23 mouse cellular contexts compared by ENCODE assay signal in the genomic region with DNA sequence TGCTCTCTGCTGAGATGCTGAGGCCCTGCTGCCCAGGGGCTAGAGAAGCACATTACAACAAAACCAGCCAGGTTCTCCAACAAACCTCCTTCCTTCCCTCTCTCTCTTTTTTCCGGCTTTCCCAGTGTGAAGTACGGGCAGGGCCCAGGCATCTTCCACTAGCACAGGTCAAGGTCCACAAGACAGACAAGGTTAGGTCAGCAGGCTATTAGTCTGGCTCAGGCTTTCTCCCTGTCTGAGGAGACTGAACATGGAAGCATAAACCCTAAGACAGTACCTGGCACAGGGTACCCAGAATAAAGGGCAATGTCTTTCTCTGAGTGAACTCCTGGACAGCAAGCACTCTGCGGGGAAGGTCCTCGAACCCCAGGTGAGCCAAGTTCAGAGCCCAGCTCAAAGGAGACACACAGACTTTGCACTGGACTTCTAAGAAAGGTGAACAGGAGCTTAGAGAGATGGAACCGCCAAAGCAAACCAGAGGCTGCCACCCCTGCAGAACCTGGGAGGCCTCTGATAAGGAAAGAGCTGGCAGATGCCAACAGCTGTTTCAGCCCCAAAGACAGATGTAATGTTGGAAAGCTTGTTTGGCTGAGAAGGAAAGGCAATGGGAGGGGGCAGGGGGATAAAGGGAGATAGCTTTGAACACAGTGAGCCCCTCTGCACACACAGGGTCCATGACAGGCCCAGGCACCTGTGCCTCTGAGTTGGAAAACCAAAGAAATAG. TPM values are rescaled to one million over a fixed set of nuclear protein-coding genes. Genes with fewer than 3 reads are reported as not detected.
A peak's percentile ranks its signal among the peaks of the same experiment; 100 is the strongest.
DNase-seq lines count a peak whose midpoint lies in the region; ATAC-seq and TF ChIP-seq lines count a peak whose summit lies in the region.
"Had no signal": no experiment of that assay in that cellular context is flagged by ENCODE, and none has a peak within 500 bp of the region (broad histone marks: within the 10 kb centered on the region; RNA-seq: fewer than 3 reads in every experiment).

No protein-coding gene starts in this region.

- H3K9ac ChIP-seq in heart, embryonic 13.5 days, result peak overlapping the region; percentile 55; the same call in 1 of the 2 replicates
- H3K9ac ChIP-seq in limb, embryonic 12.5 days (replicated peaks), result peak overlapping the region; percentile 34; the same call in 1 of the 2 replicates
- no peak overlapping the region for H3K9ac ChIP-seq in forebrain, embryonic 16.5 days (replicated peaks; ENCODE audit: low read depth, low read length)
- H3K9ac ChIP-seq in limb, embryonic 14.5 days (ENCODE audit: low read depth, low read length, severe bottlenecking), result 0 out of 2 replicates have a peak overlapping the region, but pooled peaks have one; percentile 7
- H3K9ac ChIP-seq: heart, embryonic 15.5 days; neural tube, embryonic 15.5 days had no signal

- no peaks in the 10 kb centered on the region for H3K36me3 ChIP-seq in heart, embryonic 13.5 days
- peaks cover 6% of the 10 kb centered on the region; the same call in 1 of the 2 replicates for H3K36me3 ChIP-seq in limb, embryonic 12.5 days
- H3K36me3 ChIP-seq in limb, embryonic 10.5 days, result peaks cover 42% of the 10 kb centered on the region
- H3K36me3 ChIP-seq in forebrain, embryonic 16.5 days (ENCODE audit: control insufficient read depth, insufficient read depth), result no peaks in the 10 kb centered on the region
- no peaks in the 10 kb centered on the region for H3K36me3 ChIP-seq in limb, embryonic 14.5 days (ENCODE audit: control insufficient read depth, insufficient read depth, low read length)
- H3K36me3 ChIP-seq: heart, embryonic 15.5 days; midbrain, embryonic 10.5 days; neural tube, embryonic 15.5 days had no signal

- no peak overlapping the region for H3K4me2 ChIP-seq in heart, embryonic 13.5 days
- H3K4me2 ChIP-seq in limb, embryonic 12.5 days, result 0 out of 2 replicates have a peak overlapping the region, but pooled peaks have one; percentile 4
- no peak overlapping the region for H3K4me2 ChIP-seq in forebrain, embryonic 16.5 days (ENCODE audit: low read length)
- no peak overlapping the region for H3K4me2 ChIP-seq in limb, embryonic 14.5 days (replicated peaks; ENCODE audit: low read depth, low read length, severe bottlenecking)
- H3K4me2 ChIP-seq: heart, embryonic 15.5 days; neural tube, embryonic 15.5 days had no signal

- no peaks in the 10 kb centered on the region for H3K9me3 ChIP-seq in heart, embryonic 13.5 days
- no peaks in the 10 kb centered on the region for H3K9me3 ChIP-seq in limb, embryonic 12.5 days
- no peaks in the 10 kb centered on the region for H3K9me3 ChIP-seq in limb, embryonic 10.5 days (replicated peaks)
- H3K9me3 ChIP-seq in forebrain, embryonic 16.5 days (ENCODE audit: control insufficient read depth, low read length), result no peaks in the 10 kb centered on the region
- no peaks in the 10 kb centered on the region for H3K9me3 ChIP-seq in limb, embryonic 14.5 days (ENCODE audit: control insufficient read depth, low read length)
- H3K9me3 ChIP-seq: heart, embryonic 15.5 days; midbrain, embryonic 10.5 days; neural tube, embryonic 15.5 days had no signal

- DNase-seq in heart, postnatal 25 days (ENCODE audit: low spot score), result no peak
- no peak for DNase-seq in limb, embryonic 10.5 days (ENCODE audit: low spot score)
- no peak for DNase-seq in limb, embryonic 14.5 days (ENCODE audit: low spot score)
- no peak for DNase-seq in MN1 (ENCODE audit: low spot score)
- no peak for DNase-seq in cerebellum, postnatal 14 days
- DNase-seq: adrenal gland, postnatal 25 days; cerebellum, adult 2 months; heart, adult 11 months; right cerebral cortex, postnatal 4 days; thymus, postnatal 4 days had no signal

- intact Hi-C loops in heart, postnatal 25 days (cut with DNase I), result no loop called here

- H3K4me1 ChIP-seq in heart, embryonic 13.5 days, result peaks cover 85% of the 10 kb centered on the region
- peaks cover 98% of the 10 kb centered on the region for H3K4me1 ChIP-seq in limb, embryonic 12.5 days (replicated peaks)
- peaks cover 94% of the 10 kb centered on the region for H3K4me1 ChIP-seq in limb, embryonic 10.5 days
- peaks cover 46% of the 10 kb centered on the region for H3K4me1 ChIP-seq in forebrain, embryonic 16.5 days (replicated peaks; ENCODE audit: control insufficient read depth, insufficient read depth, low read length)
- peaks cover 49% of the 10 kb centered on the region for H3K4me1 ChIP-seq in limb, embryonic 14.5 days (ENCODE audit: control insufficient read depth, insufficient read depth, low read length)

- peaks cover 75% of the 10 kb centered on the region for H3K27me3 ChIP-seq in heart, embryonic 13.5 days (replicated peaks)
- peaks cover 6% of the 10 kb centered on the region for H3K27me3 ChIP-seq in limb, embryonic 12.5 days
- H3K27me3 ChIP-seq in limb, embryonic 10.5 days (ENCODE audit: low read depth, poor library complexity, severe bottlenecking), result peaks cover 35% of the 10 kb centered on the region
- no peaks in the 10 kb centered on the region for H3K27me3 ChIP-seq in forebrain, embryonic 16.5 days (replicated peaks; ENCODE audit: control insufficient read depth, insufficient read depth, low read length)
- H3K27me3 ChIP-seq in limb, embryonic 14.5 days (ENCODE audit: control insufficient read depth, insufficient read depth, low read length), result no peaks in the 10 kb centered on the region

- H3K27ac ChIP-seq in heart, embryonic 13.5 days (replicated peaks), result peak overlapping the region; percentile 15; the same call in 1 of the 2 replicates
- H3K27ac ChIP-seq in limb, embryonic 12.5 days, result peak overlapping the region; percentile 56
- H3K27ac ChIP-seq in limb, embryonic 10.5 days, result no peak overlapping the region
- H3K27ac ChIP-seq in forebrain, embryonic 16.5 days (ENCODE audit: low read length), result 0 out of 2 replicates have a peak overlapping the region, but pooled peaks have one; percentile 16
- H3K27ac ChIP-seq in limb, embryonic 14.5 days (replicated peaks; ENCODE audit: low read depth, low read length), result no peak overlapping the region
- H3K27ac ChIP-seq: kidney, postnatal 0 days; midbrain, embryonic 10.5 days; neural tube, embryonic 15.5 days had no signal

- no peak overlapping the region for H3K4me3 ChIP-seq in heart, embryonic 13.5 days
- no peak overlapping the region for H3K4me3 ChIP-seq in limb, embryonic 12.5 days (replicated peaks)
- no peak overlapping the region for H3K4me3 ChIP-seq in limb, embryonic 10.5 days
- no peak overlapping the region for H3K4me3 ChIP-seq in forebrain, embryonic 16.5 days (replicated peaks; ENCODE audit: low read length)
- H3K4me3 ChIP-seq in limb, embryonic 14.5 days (replicated peaks; ENCODE audit: low read length), result no peak overlapping the region
- H3K4me3 ChIP-seq: heart, embryonic 15.5 days; midbrain, embryonic 10.5 days; myocyte; neural tube, embryonic 15.5 days had no signal

- 68% methylated on average over 5 of the region's 5 CpGs for WGBS in heart, embryonic 13.5 days
- 83% methylated on average over 5 of the region's 5 CpGs for WGBS in limb, embryonic 12.5 days
- 83% methylated on average over 5 of the region's 5 CpGs for WGBS in limb, embryonic 10.5 days
- 69% methylated on average over 5 of the region's 5 CpGs for WGBS in forebrain, embryonic 16.5 days
- 83% methylated on average over 5 of the region's 5 CpGs for WGBS in limb, embryonic 14.5 days

- ATAC-seq in heart, embryonic 13.5 days (ENCODE audit: extremely low read depth, insufficient number of reproducible peaks, low FRiP score, low TSS enrichment), result no peak
- ATAC-seq in limb, embryonic 12.5 days (ENCODE audit: insufficient number of reproducible peaks, insufficient read depth, low FRiP score, low TSS enrichment, low read depth), result no peak
- ATAC-seq in forebrain, embryonic 16.5 days, result no peak; the same call in 1 of the 2 replicates
- no peak for ATAC-seq in limb, embryonic 14.5 days (ENCODE audit: low FRiP score, low read depth)
- ATAC-seq: activated CD4-positive, CD25-positive, alpha-beta regulatory T cell, adult 4 months; Patski had no signal

- no peak for TF ChIP-seq POLR2A in limb, embryonic 14.5 days (IDR thresholded peaks at IDR 0.05; ENCODE audit: borderline replicate concordance, extremely low read depth, insufficient read depth, insufficient read length)

RNA-seq across cellular contexts. Expression of gene Prdm16, which starts 9.1 kb away (rescaled TPM):
- 15.3 and 19.3 TPM in 2 replicates for polyA plus RNA-seq in heart, embryonic 13.5 days (2015; fragmentation: Nextera tagmentation; extraction: Ambion mirVana)
- 10 to 100 TPM; 12.9 to 13.4 TPM for total RNA-seq in heart, postnatal 25 days (2021)
- 97.9 and 115 TPM in 2 replicates for polyA plus RNA-seq in limb, embryonic 12.5 days (2016; fragmentation: Nextera tagmentation; extraction: Ambion mirVana)
- 67.4 and 93.9 TPM in 2 replicates for polyA plus RNA-seq in limb, embryonic 10.5 days (2016; fragmentation: Nextera tagmentation; extraction: Ambion mirVana)
- polyA plus RNA-seq in forebrain, embryonic 16.5 days (2015; fragmentation: Nextera tagmentation; extraction: Ambion mirVana), result 29.8 and 35.0 TPM in 2 replicates
- 11.7 and 15.3 TPM in 2 replicates for polyA plus RNA-seq in limb, embryonic 14.5 days (2012; rRNA removed)
- polyA plus RNA-seq in limb, embryonic 14.5 days (2014; fragmentation: Nextera tagmentation; extraction: Ambion mirVana), result 25.6 and 40.0 TPM in 2 replicates
- polyA plus RNA-seq: C2C12, myocyte, Patski had no signal

RNA-seq across cellular contexts. Expression of gene Actrt2, which starts 40.1 kb away (rescaled TPM):
- not detected in 2 replicates for polyA plus RNA-seq in heart, embryonic 13.5 days (2015; fragmentation: Nextera tagmentation; extraction: Ambion mirVana)
- not detected for total RNA-seq in heart, postnatal 25 days (2021)
- polyA plus RNA-seq in limb, embryonic 12.5 days (2016; fragmentation: Nextera tagmentation; extraction: Ambion mirVana), result not detected in 2 replicates
- not detected in 2 replicates for polyA plus RNA-seq in limb, embryonic 10.5 days (2016; fragmentation: Nextera tagmentation; extraction: Ambion mirVana)
- polyA plus RNA-seq in forebrain, embryonic 16.5 days (2015; fragmentation: Nextera tagmentation; extraction: Ambion mirVana), result not detected in 2 replicates
- polyA plus RNA-seq in limb, embryonic 14.5 days (2012; rRNA removed), result not detected in 2 replicates
- not detected in 2 replicates for polyA plus RNA-seq in limb, embryonic 14.5 days (2014; fragmentation: Nextera tagmentation; extraction: Ambion mirVana)
- total RNA-seq: adrenal gland, postnatal 25 days; gastrocnemius, adult 8-10 months; left cerebral cortex, postnatal 14 days had no signal
- polyA plus RNA-seq: activated CD4-positive, CD25-positive, alpha-beta regulatory T cell, adult 4 months; C2C12; cerebellum, adult 2 months; heart, embryonic 15.5 days; kidney, postnatal 0 days; midbrain, embryonic 10.5 days; myocyte; neural tube, embryonic 15.5 days; Patski had no signal

Comparison
In these comparisons a context has a peak if more than half of its experiments do, and no peak if none do; other contexts are left out.
1. H3K27ac ChIP-seq: peak in heart, embryonic 13.5 days (single experiment), limb, embryonic 12.5 days (single experiment) and forebrain, embryonic 16.5 days (single experiment); none in limb, embryonic 10.5 days (single experiment) and limb, embryonic 14.5 days (single experiment).